Mouse (Mus musculus): ENCODE measurements at regions not wholly inside any gene's neighbourhood (a gene's known extent, or its start where the extent isn't known, plus 50 kb on each side); places are given as distances from the start of the nearest gene placed in this dataset.

GRCm38 (mm10) chr4:89442526-89442925 lies 131.7 kb upstream of the Cdkn2b start:
- 61% methylated on average over 1 of the region's 1 CpGs for whole genome bisulfite sequencing
- no peaks in the 10 kb centered on the region; the same call in 1 of the 2 replicates for H3K4me1 ChIP-seq (ENCODE audit: control insufficient read depth, insufficient read depth, low read length)
- no peaks in the 10 kb centered on the region for H3K36me3 ChIP-seq (ENCODE audit: control insufficient read depth, insufficient read depth, low read length)
- no peak for TF ChIP-seq CTCF (IDR thresholded peaks at IDR 0.05; ENCODE audit: low read depth, low read length)
- no peak for TF ChIP-seq POLR2A (IDR thresholded peaks at IDR 0.05; ENCODE audit: extremely low read depth, insufficient read depth, low read length)
- H3K79me2 ChIP-seq (ENCODE audit: control insufficient read depth, insufficient read depth, low read length), result no peaks in the 10 kb centered on the region
- no peaks in the 10 kb centered on the region for H3K27me3 ChIP-seq (ENCODE audit: control insufficient read depth, insufficient read depth, low read length)
- H3K9ac ChIP-seq (ENCODE audit: low read depth, low read length), result no peak overlapping the region
- H3K4me3 ChIP-seq (ENCODE audit: insufficient read depth, low read depth, low read length), result no peak overlapping the region
- no peak for DNase-seq (ENCODE audit: extremely low read depth, low read depth, low spot score)
- no peak overlapping the region for H3K27ac ChIP-seq (replicated peaks; ENCODE audit: insufficient read depth, low read depth, low read length)

- TF ChIP-seq CTCF (IDR thresholded peaks at IDR 0.05; ENCODE audit: low read depth, low read length), result no peak
- TF ChIP-seq POLR2A (IDR thresholded peaks at IDR 0.05; ENCODE audit: extremely low read depth, insufficient read depth, low read length), result no peak
Observed at GRCm38 (mm10) chr4:89440821-89441220, 130.0 kb upstream of the Cdkn2b start.

GRCm38 (mm10) chr4:89440326-89440725 lies 129.5 kb upstream of the Cdkn2b start:
- Histone ChIP-seq H3K4me3 (ENCODE audit: insufficient read depth, low read depth, low read length) (no peak overlapping the region), H3K79me2 (ENCODE audit: control insufficient read depth, insufficient read depth, low read length) (no peaks in the 10 kb centered on the region), H3K27me3 (ENCODE audit: control insufficient read depth, insufficient read depth, low read length) (no peaks in the 10 kb centered on the region), H3K36me3 (ENCODE audit: control insufficient read depth, insufficient read depth, low read length) (no peaks in the 10 kb centered on the region), H3K4me1 (ENCODE audit: control insufficient read depth, insufficient read depth, low read length) (no peaks in the 10 kb centered on the region; the same call in 1 of the 2 replicates), H3K9ac (ENCODE audit: low read depth, low read length) (no peak overlapping the region), H3K27ac (replicated peaks; ENCODE audit: insufficient read depth, low read depth, low read length) (no peak overlapping the region)
- TF ChIP-seq CTCF (IDR thresholded peaks at IDR 0.05; ENCODE audit: low read depth, low read length) (no peak), POLR2A (IDR thresholded peaks at IDR 0.05; ENCODE audit: extremely low read depth, insufficient read depth, low read length) (no peak)
- no peak for DNase-seq (ENCODE audit: extremely low read depth, low read depth, low spot score)
- WGBS, result 67% methylated on average over 4 of the region's 4 CpGs

More at GRCm38 (mm10) chr4:89440821-89441220, 130.0 kb upstream of the Cdkn2b start:
- no peaks in the 10 kb centered on the region; the same call in 1 of the 2 replicates for H3K4me1 ChIP-seq (ENCODE audit: control insufficient read depth, insufficient read depth, low read length)
- 72% methylated on average over 3 of the region's 3 CpGs for WGBS
- no peak overlapping the region for H3K9ac ChIP-seq (ENCODE audit: low read depth, low read length)
- no peaks in the 10 kb centered on the region for H3K36me3 ChIP-seq (ENCODE audit: control insufficient read depth, insufficient read depth, low read length)
- H3K27me3 ChIP-seq (ENCODE audit: control insufficient read depth, insufficient read depth, low read length), result no peaks in the 10 kb centered on the region
- H3K4me3 ChIP-seq (ENCODE audit: insufficient read depth, low read depth, low read length), result no peak overlapping the region
- DNase-seq (ENCODE audit: extremely low read depth, low read depth, low spot score), result no peak
- H3K79me2 ChIP-seq (ENCODE audit: control insufficient read depth, insufficient read depth, low read length), result no peaks in the 10 kb centered on the region
- H3K27ac ChIP-seq (replicated peaks; ENCODE audit: insufficient read depth, low read depth, low read length), result no peak overlapping the region

DNA sequence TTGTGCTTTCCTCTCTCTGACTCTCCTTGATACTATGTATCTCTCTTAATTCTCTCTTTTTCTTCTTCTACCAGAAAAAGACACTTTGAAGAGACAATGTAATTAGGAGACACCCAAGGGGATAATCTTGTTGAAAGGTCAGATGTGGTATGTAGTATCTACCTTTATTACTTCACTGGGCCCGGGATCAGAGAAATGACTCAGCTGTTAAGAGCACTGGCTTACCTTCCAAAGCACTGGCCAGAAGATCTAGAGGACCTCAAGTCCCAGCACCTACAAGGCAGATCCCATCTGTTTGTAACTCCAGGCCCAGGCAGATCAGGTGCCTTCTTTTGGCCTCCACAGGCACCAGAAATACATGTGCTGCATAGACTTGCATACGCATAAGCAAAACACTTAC lies 127.8 kb upstream of the Cdkn2b start:
- Histone ChIP-seq H3K4me3 (ENCODE audit: insufficient read depth, low read depth, low read length) (no peak overlapping the region), H3K27ac (replicated peaks; ENCODE audit: insufficient read depth, low read depth, low read length) (no peak overlapping the region), H3K79me2 (ENCODE audit: control insufficient read depth, insufficient read depth, low read length) (no peaks in the 10 kb centered on the region), H3K4me1 (ENCODE audit: control insufficient read depth, insufficient read depth, low read length) (no peaks in the 10 kb centered on the region), H3K9ac (ENCODE audit: low read depth, low read length) (no peak overlapping the region), H3K36me3 (ENCODE audit: control insufficient read depth, insufficient read depth, low read length) (no peaks in the 10 kb centered on the region), H3K27me3 (ENCODE audit: control insufficient read depth, insufficient read depth, low read length) (no peaks in the 10 kb centered on the region)
- WGBS, result 92% methylated on average over 2 of the region's 2 CpGs
- no peak for DNase-seq (ENCODE audit: extremely low read depth, low read depth, low spot score)
- TF ChIP-seq CTCF (IDR thresholded peaks at IDR 0.05; ENCODE audit: low read depth, low read length), result no peak
- no peak for TF ChIP-seq POLR2A (IDR thresholded peaks at IDR 0.05; ENCODE audit: extremely low read depth, insufficient read depth, low read length)

- DNase-seq (ENCODE audit: extremely low read depth, low read depth, low spot score), result no peak
- no peaks in the 10 kb centered on the region for H3K79me2 ChIP-seq (ENCODE audit: control insufficient read depth, insufficient read depth, low read length)
- no peak overlapping the region for H3K27ac ChIP-seq (replicated peaks; ENCODE audit: insufficient read depth, low read depth, low read length)
- H3K9ac ChIP-seq (ENCODE audit: low read depth, low read length), result no peak overlapping the region
- H3K4me3 ChIP-seq (ENCODE audit: insufficient read depth, low read depth, low read length), result no peak overlapping the region
- H3K36me3 ChIP-seq (ENCODE audit: control insufficient read depth, insufficient read depth, low read length), result no peaks in the 10 kb centered on the region
- 86% methylated on average over 3 of the region's 3 CpGs for WGBS
- no peaks in the 10 kb centered on the region for H3K4me1 ChIP-seq (ENCODE audit: control insufficient read depth, insufficient read depth, low read length)
- TF ChIP-seq CTCF (IDR thresholded peaks at IDR 0.05; ENCODE audit: low read depth, low read length) (no peak), POLR2A (IDR thresholded peaks at IDR 0.05; ENCODE audit: extremely low read depth, insufficient read depth, low read length) (no peak)
- no peaks in the 10 kb centered on the region for H3K27me3 ChIP-seq (ENCODE audit: control insufficient read depth, insufficient read depth, low read length)
Observed at GRCm38 (mm10) chr4:89436764-89437163, 125.9 kb upstream of the Cdkn2b start.

DNA sequence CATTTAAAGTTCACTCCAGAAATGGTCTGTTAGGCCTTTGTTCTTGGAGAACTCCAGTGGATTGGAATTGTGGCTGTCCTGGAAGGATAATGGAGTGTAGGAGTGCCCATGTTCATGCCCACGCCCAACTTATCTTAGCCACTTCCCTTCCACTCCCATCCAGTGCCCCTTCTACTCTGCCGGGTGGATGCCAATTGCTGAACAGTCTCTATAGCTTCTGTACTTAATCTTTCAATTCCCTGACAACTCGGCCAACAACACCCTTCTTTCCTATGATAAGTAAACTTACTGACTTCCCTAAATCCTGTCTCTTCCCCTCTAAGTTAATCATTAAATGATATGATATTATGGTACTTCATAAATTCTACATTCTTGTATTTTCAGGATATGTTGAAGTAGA lies 123.3 kb upstream of the Cdkn2b start:
- WGBS, result 68% methylated on average over 3 of the region's 3 CpGs
- Histone ChIP-seq H3K79me2 (ENCODE audit: control insufficient read depth, insufficient read depth, low read length) (no peaks in the 10 kb centered on the region), H3K4me1 (ENCODE audit: control insufficient read depth, insufficient read depth, low read length) (no peaks in the 10 kb centered on the region), H3K4me3 (ENCODE audit: insufficient read depth, low read depth, low read length) (no peak overlapping the region), H3K27ac (replicated peaks; ENCODE audit: insufficient read depth, low read depth, low read length) (no peak overlapping the region), H3K27me3 (ENCODE audit: control insufficient read depth, insufficient read depth, low read length) (no peaks in the 10 kb centered on the region), H3K9ac (ENCODE audit: low read depth, low read length) (no peak overlapping the region), H3K36me3 (ENCODE audit: control insufficient read depth, insufficient read depth, low read length) (no peaks in the 10 kb centered on the region)
- no peak for TF ChIP-seq CTCF (IDR thresholded peaks at IDR 0.05; ENCODE audit: low read depth, low read length)
- no peak for TF ChIP-seq POLR2A (IDR thresholded peaks at IDR 0.05; ENCODE audit: extremely low read depth, insufficient read depth, low read length)
- DNase-seq (ENCODE audit: extremely low read depth, low read depth, low spot score), result no peak

Measured in liver, adult 2 months (tissue).